Mouse (Mus musculus) stomach, postnatal 0 days (tissue): ENCODE measurements at regions not wholly inside any gene's neighbourhood (a gene's known extent, or its start where the extent isn't known, plus 50 kb on each side); places are given as distances from the start of the nearest gene placed in this dataset.

Experiments used
- CTCF ChIP-seq: IDR thresholded peaks from 2 replicates; pipeline ENCODE4 v1.5.1; 2016; ENCODE audit warnings: antibody characterized with exemption, low read depth, mild to moderate bottlenecking, moderate library complexity
- EP300 ChIP-seq: optimal IDR thresholded peaks from 2 replicates; pipeline ENCODE3; 2016; ENCODE audit warnings: antibody characterized with exemption

GRCm38 (mm10) chr11:71337428-71337827 lies 106.9 kb upstream of the Nlrp1b start:
- TF ChIP-seq CTCF (peak; percentile 77), EP300 (no peak)
